Mouse (Mus musculus): ENCODE data around the gene Asb12.

DNA sequence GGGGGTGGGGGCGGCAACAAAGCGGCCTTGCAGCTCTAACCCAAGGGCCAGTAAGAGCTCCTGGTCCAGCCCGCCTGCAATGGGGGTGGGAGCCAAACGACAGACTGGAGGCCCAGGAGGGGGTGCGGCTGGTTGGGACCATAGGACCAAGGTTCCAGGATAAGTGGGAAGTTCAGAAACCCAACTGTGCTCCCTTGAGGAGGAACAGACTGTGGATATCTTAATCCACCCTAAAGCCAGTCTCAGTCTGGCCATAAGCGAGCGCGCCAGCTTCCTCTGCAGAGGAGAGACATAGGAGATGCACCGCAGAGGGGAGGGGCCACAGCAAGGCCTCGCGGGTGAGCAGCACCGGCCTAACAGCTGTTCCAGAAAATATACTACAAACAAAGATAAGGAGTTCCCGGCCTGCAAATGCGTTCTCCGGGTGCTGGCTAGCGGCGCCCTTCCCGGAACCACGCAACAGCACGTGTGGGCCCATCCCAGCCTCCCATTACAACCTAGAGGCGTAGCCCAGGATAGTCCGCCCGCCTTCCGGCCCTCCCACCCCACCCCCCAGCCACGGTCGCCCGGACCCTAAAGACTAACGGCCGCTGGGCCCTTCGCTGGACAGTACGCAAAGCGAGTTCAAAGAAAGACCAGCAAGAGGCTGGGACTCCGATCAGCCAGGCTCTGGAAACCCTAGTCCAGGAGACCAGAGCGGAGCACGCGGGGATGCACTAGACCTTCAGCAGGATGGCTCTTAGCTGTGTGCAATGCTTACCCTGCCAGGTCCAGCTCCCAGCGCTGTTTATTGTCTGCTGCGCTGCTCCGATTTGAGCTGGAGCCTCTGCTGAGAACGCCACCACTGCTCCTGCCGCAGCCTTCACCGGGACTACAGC, 113.7 kb downstream of the Asb12 start:
- TF ChIP-seq CTCF (IDR thresholded peaks at IDR 0.05; ENCODE audit: insufficient read depth, low read length): no peak
- no peak for TF ChIP-seq POLR2A (IDR thresholded peaks at IDR 0.05; ENCODE audit: borderline replicate concordance, extremely low read depth, low read depth, low read length)

Measured in lung, adult 2 months (tissue).